Mouse (Mus musculus) embryonic facial prominence, embryonic 10.5 days (tissue): ENCODE data around the gene Gns. TPM values are rescaled to one million over a fixed set of nuclear protein-coding genes. Genes with fewer than 3 reads are reported as not detected.

Source experiments
- DNase-seq: peaks from one replicate; pipeline ENCODE4 v3.0.0-alpha.2; 2017; ENCODE audit warnings: low spot score
- H3K27ac ChIP-seq: fragments of 300-500 bp; sonication (generic); replicated peaks from 2 replicates; pipeline ENCODE4 v1.5.1; 2016; ENCODE audit warnings: mild to moderate bottlenecking
- H3K27me3 ChIP-seq: fragments of 300-500 bp; sonication (generic); replicated peaks from 2 replicates; pipeline ENCODE4 v1.6.1; 2016; ENCODE audit warnings: low read depth, mild to moderate bottlenecking; ENCODE audit not compliant: poor library complexity, severe bottlenecking
- H3K36me3 ChIP-seq: fragments of 300-500 bp; sonication (generic); replicated peaks from 2 replicates; pipeline ENCODE4 v1.6.1; 2016; ENCODE audit warnings: mild to moderate bottlenecking, moderate library complexity
- H3K4me1 ChIP-seq: fragments of 300-500 bp; sonication (generic); 2 replicates; pipeline ENCODE4 v1.6.1; 2016
- H3K4me3 ChIP-seq: fragments of 300-500 bp; sonication (generic); 2 replicates; pipeline ENCODE4 v1.5.1; 2016; ENCODE audit warnings: mild to moderate bottlenecking, moderate library complexity
- H3K9me3 ChIP-seq: fragments of 300-500 bp; sonication (generic); 2 replicates; pipeline ENCODE4 v1.6.1; 2016; ENCODE audit warnings: mild to moderate bottlenecking
- WGBS: fragments of 180-500 bp; shearing (Covaris S2); methylation state at CpG from one replicate; pipeline ENCODE4 v1.1.7; 2016; 5-methylcytosine and 5-hydroxymethylcytosine counted together
- polyA plus RNA-seq: library from polyadenylated mRNA; unstranded; fragments of >200 nt; fragmentation: Nextera tagmentation; extraction: Ambion mirVana; gene quantifications from 2 replicates; pipeline ENCODE4 v1.2.1, GENCODE M21; 2016

Gene Gns
- polyA plus RNA-seq, 1 experiment from 2014 or later, result 40.0 TPM

DNA sequence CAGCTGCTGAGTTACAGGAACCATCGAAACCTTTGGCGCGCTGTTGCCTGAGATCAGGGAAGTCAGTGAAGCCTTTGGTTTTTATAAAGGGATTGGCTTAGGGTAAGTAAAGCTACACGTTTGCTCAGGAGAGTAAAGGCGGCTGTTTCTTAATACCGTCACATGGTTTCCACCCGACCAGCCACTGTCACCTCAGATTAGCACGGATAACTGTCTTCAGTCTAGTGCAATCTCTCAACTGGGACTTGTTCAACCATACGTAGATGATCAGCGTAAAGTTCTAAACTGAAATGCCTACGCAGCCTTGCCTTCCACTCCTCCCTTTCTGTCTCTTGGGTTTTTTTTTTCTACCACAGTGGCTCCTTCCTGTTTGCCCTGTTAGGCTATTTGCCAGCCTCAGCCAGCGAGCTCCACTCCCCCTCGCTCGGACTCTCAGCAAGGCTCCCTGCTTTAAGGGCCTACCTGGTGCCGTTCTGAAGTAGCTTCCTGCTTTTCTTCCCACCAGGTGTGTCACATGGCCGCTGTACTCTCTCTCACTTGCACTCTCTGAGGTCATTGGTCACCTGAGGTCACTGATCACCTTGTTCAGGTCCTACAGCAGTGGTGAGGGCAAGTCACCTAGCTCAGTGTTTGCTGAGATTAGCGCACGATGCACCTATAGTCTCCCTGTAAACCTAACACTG, 4.0 kb downstream of the Gns start:
- Histone ChIP-seq H3K36me3 (peaks cover 53% of the 10 kb centered on the region), H3K27ac (no peak overlapping the region), H3K4me1 (peaks cover 36% of the 10 kb centered on the region), H3K27me3 (no peaks in the 10 kb centered on the region), H3K4me3 (no peak overlapping the region), H3K9me3 (0 out of 2 replicates have a peak, but pooled peaks cover 3% of the 10 kb centered on the region)
- no peak for DNase-seq
- 88% methylated on average over 18 of the region's 18 CpGs for WGBS

DNA sequence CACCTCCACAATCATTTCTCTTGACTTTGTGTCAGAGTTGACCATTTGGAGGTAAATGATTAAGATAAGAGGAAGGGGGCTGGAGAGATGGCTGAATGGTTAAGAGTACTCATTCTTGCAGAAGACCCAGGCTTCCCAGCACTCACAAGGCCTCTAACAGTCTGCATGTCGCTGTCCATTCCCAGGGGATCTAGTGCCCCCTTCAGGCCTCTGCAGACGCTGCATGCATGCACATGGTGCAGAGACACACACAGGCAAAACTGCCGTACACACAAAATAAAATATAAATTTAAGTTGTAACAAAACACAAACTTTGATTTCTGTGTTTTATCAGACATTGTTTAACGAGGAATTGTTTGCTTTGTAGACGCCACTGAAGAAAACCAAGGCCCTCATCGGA, 5.9 kb downstream of the Gns start:
- peaks cover 38% of the 10 kb centered on the region for H3K4me1 ChIP-seq
- H3K9me3 ChIP-seq, result 0 out of 2 replicates have a peak, but pooled peaks cover 3% of the 10 kb centered on the region
- H3K4me3 ChIP-seq, result no peak overlapping the region
- no peaks in the 10 kb centered on the region for H3K27me3 ChIP-seq
- H3K36me3 ChIP-seq, result peaks cover 72% of the 10 kb centered on the region
- WGBS, result 92% methylated on average over 6 of the region's 6 CpGs
- H3K27ac ChIP-seq, result no peak overlapping the region
- no peak for DNase-seq

DNA sequence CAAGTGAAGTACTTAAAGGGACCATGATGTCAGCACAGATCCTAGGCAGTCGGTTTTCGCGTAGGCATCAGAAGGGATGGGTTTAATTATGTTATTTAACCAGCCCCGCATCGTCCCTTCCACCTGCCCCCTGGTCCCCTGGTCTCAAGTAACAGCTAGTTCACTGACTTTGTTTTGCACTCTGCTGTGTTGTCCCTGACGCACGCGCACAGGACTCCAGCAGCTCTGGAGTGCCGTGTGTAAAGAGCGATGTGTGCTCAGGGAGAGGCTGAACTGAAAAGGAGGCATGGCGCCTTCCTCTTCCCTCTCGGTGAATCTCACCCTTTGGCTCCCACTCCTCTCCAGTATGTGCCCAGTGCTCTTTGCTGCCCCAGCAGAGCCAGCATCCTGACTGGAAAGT, 9.1 kb downstream of the Gns start:
- Histone ChIP-seq H3K27ac (peak overlapping the region; percentile 64), H3K4me1 (peaks cover 25% of the 10 kb centered on the region), H3K27me3 (no peaks in the 10 kb centered on the region), H3K9me3 (0 out of 2 replicates have a peak, but pooled peaks cover 3% of the 10 kb centered on the region), H3K4me3 (no peak overlapping the region), H3K36me3 (peaks cover 90% of the 10 kb centered on the region)
- WGBS, result 52% methylated on average over 12 of the region's 12 CpGs
- peak; percentile 55 for DNase-seq

DNA sequence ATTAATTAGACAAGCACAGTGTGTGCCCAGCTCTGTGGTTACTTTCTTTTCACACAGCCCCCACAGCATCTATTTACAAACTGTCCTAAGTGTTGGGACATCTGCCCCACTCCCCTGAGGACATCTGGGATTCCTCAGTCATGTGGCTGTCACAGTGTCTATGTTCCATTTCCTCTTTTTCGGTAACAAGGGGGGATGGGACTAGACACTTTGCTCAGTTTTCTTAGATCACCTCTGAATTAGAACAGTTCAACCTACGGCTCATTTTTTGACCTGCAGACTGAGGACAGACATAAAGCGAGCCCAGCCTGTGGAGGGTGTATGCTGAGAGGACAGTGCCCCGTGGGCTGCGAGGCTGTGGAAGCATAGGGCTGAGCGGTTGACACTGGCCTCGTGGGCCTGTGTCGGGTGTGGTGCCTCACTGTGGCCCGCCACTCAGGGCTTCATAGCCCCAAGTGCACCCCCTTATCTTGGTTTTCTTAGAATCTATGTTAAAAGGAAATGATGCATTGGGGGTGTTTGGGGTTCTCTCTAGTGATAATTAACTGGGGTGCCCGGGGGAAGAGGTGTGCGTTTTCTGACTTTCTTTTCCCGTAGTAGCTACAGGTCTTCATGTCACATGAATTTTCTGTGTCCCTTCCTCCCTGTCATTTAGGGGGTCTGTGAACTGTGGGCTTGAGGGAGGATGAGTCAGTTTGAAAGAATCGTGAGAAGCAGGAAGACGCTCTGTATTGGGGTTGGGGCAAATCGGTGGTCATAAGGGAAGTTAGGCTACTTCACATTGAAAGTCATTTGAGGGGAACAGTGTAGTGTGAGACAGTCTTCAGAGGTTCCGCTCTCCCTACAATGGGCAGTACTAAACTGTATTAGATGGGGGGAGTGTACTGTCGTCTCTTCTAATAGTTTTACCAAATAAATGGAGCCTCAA, 10.1 kb downstream of the Gns start:
- Histone ChIP-seq H3K36me3 (peaks cover 90% of the 10 kb centered on the region), H3K27me3 (no peaks in the 10 kb centered on the region), H3K9me3 (0 out of 2 replicates have a peak, but pooled peaks cover 3% of the 10 kb centered on the region), H3K27ac (no peak overlapping the region), H3K4me1 (peaks cover 25% of the 10 kb centered on the region), H3K4me3 (no peak overlapping the region)
- 88% methylated on average over 17 of the region's 17 CpGs for WGBS
- DNase-seq, result no peak

DNA sequence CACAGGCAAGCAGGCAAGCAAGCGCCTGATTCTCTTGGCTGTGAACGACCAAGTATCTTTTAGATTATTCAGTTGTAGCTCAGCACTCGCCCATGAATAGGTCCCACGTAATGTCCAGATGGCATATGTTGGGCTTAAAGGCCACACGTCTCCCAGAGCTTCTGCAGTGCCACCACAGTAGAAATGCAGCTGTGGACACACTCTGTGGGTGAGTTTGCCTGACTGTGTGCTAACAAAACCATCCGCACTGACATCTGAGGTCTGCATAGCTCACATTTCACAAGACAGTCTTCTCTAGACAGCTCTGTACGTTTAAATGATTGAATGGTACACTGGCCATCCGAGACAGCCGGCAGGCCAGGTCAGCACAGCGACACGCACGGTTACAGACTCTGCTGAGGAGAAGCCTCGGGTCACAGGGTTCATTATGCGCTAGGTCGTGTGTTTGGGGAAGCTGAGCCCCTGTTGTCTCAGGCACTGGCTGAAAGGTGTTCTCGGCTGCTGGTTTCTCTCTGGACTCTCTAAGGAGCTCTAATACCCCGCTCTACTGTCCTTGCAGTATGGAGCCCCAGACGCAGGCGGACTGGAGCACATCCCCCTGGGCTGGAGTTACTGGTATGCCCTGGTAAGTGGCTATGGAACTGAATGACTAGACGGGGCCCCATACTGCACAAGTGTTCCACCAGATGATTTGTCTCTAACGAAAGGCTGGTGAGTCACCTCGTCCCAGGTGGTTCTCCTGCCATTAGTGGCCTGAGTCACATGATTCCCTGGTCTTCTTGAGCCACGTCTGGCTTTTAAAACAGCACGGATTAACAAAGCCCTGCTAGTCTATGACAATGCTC, 11.0 kb downstream of the Gns start:
- peaks cover 90% of the 10 kb centered on the region for H3K36me3 ChIP-seq
- no peak overlapping the region for H3K27ac ChIP-seq

DNA sequence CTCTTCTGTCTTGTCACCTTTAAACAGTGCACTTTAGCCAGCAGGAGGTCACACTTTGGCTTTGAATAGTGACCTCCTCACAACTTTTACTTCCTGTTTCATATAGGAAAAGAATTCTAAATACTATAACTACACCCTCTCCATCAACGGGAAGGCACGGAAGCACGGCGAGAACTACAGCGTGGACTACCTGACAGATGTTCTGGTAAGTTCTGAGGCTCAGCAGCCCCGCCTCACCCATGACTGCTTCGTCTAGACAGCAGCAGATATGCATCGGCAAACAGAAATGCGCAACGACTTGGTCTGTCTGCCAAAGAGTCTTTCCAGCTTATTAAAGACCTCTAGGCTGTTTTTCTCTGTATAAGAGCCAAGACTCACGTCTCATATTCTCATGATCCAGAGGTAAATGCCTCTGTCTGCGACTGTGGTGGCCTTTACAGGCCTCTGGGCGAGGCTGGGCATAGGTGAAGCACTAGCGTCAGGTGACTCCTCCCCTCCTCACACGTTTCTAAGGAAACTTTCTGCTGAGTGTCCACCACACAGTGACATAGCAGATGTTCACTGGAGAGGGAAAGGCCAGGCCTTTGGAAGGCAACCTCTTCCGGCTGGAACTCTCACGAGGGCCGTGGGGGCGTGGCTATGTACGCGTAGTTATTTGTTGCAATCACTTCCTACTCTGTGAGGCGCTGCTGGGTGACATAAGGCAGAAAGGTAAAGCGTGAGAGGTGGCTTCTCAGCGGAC, 11.8 kb downstream of the Gns start:
- WGBS, result 93% methylated on average over 24 of the region's 24 CpGs
- peaks cover 90% of the 10 kb centered on the region for H3K36me3 ChIP-seq
- no peaks in the 10 kb centered on the region for H3K27me3 ChIP-seq
- no peak overlapping the region for H3K4me3 ChIP-seq
- no peak for DNase-seq
- H3K27ac ChIP-seq, result no peak overlapping the region
- H3K4me1 ChIP-seq, result peaks cover 25% of the 10 kb centered on the region
- H3K9me3 ChIP-seq, result no peaks in the 10 kb centered on the region

More for the DNA sequence above, 11.0 kb downstream of the Gns start:
- Histone ChIP-seq H3K27me3 (no peaks in the 10 kb centered on the region), H3K4me1 (peaks cover 25% of the 10 kb centered on the region), H3K9me3 (no peaks in the 10 kb centered on the region), H3K4me3 (no peak overlapping the region)
- DNase-seq, result no peak
- 84% methylated on average over 24 of the region's 24 CpGs for WGBS

DNA sequence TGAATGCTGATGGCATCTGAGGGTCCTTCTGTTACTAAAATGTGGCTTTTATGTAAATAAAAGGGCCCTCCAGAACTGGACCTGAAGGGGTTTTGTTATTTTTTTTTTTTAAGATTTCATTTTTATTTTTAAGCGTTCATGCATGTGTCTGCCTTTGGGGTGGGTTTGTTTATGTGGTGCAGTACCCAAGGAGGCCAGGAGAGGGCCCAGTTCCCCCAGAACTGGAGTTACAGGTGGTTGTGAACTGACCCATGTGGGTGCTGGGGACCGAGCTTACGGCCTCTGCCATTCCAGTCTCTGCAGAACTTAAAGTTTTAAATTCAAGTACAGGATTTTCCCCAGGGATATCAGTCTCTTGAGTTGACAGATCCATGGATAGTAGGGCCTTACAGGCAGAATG, 14.5 kb downstream of the Gns start:
- Histone ChIP-seq H3K9me3 (no peaks in the 10 kb centered on the region), H3K36me3 (peaks cover 100% of the 10 kb centered on the region), H3K4me1 (peaks cover 12% of the 10 kb centered on the region), H3K27me3 (no peaks in the 10 kb centered on the region), H3K27ac (no peak overlapping the region), H3K4me3 (no peak overlapping the region)
- WGBS, result 97% methylated on average over 3 of the region's 3 CpGs
- no peak for DNase-seq

DNA sequence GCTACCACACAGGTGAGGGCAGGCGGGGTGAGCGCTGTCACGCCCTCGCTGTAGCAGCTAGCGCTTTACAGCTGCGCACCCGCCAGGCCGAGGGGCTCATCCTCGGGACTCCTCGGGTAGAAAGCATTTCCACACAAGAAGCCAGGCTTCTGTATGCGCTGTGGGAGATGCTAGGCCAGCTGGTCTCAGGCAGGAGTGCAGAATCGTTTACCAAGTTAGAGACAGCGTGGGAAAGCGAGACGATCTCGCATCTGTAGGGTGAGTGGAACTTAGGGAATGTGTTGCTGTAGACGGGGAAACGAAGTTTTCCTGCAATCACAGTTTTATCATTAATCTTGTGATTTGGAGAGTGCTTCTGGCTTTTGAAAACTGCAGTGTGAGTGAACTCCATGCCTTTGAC, 16.4 kb downstream of the Gns start:
- no peak for DNase-seq
- Histone ChIP-seq H3K4me3 (no peak overlapping the region), H3K36me3 (peaks cover 100% of the 10 kb centered on the region), H3K4me1 (peaks cover 9% of the 10 kb centered on the region), H3K9me3 (no peaks in the 10 kb centered on the region), H3K27ac (no peak overlapping the region), H3K27me3 (no peaks in the 10 kb centered on the region)
- WGBS, result 94% methylated on average over 18 of the region's 18 CpGs

DNA sequence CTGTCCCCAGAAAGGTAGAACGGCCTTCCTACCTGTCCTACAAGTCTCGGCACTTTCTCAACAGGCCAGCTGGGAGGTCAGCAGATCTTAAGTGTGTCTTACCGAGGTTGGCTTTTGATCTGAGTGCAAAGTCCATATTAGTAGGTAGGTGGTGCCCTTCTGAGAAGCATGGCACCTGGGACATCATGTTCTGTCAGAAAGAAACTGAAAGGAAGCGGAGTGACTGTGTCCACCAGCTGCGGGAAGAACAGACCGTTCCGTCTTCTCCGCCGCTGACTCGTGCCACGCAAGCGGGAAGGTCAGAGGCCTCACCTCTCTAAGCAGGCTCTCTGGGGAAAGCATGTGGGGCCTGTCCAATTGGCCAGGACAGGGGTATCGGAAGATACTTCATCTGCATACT, 19.8 kb downstream of the Gns start:
- H3K4me1 ChIP-seq, result peaks cover 19% of the 10 kb centered on the region
- H3K4me3 ChIP-seq, result no peak overlapping the region
- no peaks in the 10 kb centered on the region for H3K27me3 ChIP-seq
- H3K36me3 ChIP-seq, result peaks cover 98% of the 10 kb centered on the region
- H3K27ac ChIP-seq, result no peak overlapping the region
- no peaks in the 10 kb centered on the region for H3K9me3 ChIP-seq
- WGBS, result 94% methylated on average over 13 of the region's 13 CpGs
- DNase-seq, result no peak

DNA sequence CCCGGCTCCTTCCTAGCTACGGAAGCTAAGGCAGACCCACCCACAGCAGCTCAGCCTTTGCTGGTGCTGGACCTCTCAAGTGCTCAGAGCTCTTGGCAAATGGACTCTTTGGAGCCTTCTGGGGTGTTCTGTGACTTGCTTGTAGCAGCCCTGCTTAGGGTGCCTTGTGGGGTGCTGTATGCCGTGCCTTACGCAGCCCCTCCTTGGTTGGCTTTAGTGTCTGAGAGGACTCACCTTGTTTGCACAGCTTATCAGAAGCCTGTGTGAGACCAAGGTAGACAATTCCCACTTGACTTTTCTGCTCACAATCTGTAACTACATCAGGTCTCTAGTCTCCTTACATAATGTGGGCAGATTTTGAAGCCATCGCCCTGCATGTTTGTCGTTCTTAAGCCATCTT, 20.8 kb downstream of the Gns start:
- H3K36me3 ChIP-seq, result peaks cover 98% of the 10 kb centered on the region
- H3K27ac ChIP-seq, result peak overlapping the region; percentile 37; the same call in 1 of the 2 replicates
- peaks cover 24% of the 10 kb centered on the region for H3K4me1 ChIP-seq
- H3K9me3 ChIP-seq, result no peaks in the 10 kb centered on the region
- WGBS, result 94% methylated on average over 6 of the region's 6 CpGs
- DNase-seq, result no peak
- no peak overlapping the region for H3K4me3 ChIP-seq
- no peaks in the 10 kb centered on the region for H3K27me3 ChIP-seq

DNA sequence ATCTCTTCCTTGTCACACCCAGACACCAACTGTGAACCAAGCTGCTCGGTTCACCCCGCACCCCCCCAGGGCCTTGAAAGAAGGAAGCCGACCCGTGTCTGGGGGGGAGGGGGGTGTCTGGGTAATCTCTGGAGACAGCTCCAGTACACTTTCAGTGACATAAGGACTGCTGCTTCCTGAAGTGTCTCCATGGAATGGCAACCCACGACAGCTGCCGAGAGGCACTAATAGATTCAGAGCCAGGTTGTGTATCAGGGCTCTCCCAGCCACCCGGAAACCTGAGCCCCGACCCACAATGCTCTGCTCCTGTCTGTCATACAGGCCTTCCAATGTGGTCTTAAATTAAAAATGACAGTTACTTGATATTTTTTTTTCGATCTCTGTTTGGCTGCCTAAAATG, 21.5 kb downstream of the Gns start:
- H3K4me3 ChIP-seq, result no peak overlapping the region; the same call in 1 of the 2 replicates
- peak overlapping the region; percentile 37; the same call in 1 of the 2 replicates for H3K27ac ChIP-seq
- H3K9me3 ChIP-seq, result no peaks in the 10 kb centered on the region
- peak; percentile 66 for DNase-seq
- peaks cover 98% of the 10 kb centered on the region for H3K36me3 ChIP-seq
- peaks cover 24% of the 10 kb centered on the region for H3K4me1 ChIP-seq
- WGBS, result 50% methylated on average over 9 of the region's 9 CpGs
- no peaks in the 10 kb centered on the region for H3K27me3 ChIP-seq
